Mouse (Mus musculus) erythroblast, adult 5-6 weeks (primary cell): ENCODE measurements at regions not wholly inside any gene's neighbourhood (a gene's known extent, or its start where the extent isn't known, plus 50 kb on each side); places are given as distances from the start of the nearest gene placed in this dataset.

Experiments used
- ATAC-seq: replicated peaks from 2 replicates; pipeline ENCODE4 v1.8.0; 2016; ENCODE audit warnings: moderate number of reproducible peaks, mild to moderate bottlenecking, moderate TSS enrichment, inconsistent platforms; ENCODE audit not compliant: poor library complexity, low FRiP score, severe bottlenecking

- ATAC-seq = no peak
These were observed 108.1 kb upstream of the Arg1 start for GRCm38 (mm10) chr10:25035363-25035762.

DNA sequence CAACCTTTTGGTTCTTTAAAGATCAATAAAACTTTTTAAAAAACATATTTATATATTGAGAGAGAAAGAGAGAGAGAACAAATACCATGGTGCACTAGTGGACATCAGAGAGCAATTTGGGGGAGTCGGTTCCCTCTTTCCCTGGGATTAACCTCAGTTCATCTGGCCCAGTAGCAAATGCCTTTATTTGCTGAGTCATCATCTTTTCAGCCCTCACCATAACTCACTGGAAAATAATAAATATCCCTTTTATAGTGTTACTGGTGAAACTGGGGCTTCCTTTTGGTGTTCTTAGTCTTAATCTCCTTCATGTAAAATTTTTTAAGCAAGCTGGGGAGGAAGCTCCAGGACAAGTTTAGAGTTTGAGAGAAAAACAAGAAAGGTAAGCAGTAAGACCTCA is 105.3 kb upstream of the Arg1 start:
- ATAC-seq = no peak

GRCm38 (mm10) chr10:25029387-25029915 is 102.2 kb upstream of the Arg1 start:
- no peak for ATAC-seq

DNA sequence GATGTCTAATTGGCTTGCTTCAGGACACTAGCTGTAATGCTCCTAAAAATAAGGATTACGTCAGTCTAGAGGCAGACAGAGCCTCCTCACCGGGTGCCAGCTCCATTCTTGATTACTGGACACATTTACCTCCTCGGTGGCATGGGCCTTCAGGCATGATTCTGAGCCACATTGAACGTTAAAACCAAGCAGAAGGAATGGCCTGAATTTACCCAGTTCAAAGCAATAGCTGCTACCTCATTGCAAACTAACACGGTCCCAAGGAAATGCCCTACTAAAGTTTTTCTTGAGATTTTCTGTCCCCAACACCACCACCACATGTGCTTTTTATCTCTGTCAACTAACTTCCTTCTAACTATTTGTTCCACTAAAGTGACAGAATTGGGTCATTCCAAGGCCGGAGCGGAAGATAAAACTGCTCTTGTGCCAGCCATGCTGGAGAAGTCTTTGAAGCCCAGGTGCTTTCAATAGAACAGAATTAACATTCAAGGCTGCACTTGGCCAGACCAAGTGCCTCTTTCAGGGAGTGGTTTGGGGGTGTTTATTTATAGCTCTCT is 96.4 kb upstream of the Arg1 start:
- ATAC-seq = no peak

DNA sequence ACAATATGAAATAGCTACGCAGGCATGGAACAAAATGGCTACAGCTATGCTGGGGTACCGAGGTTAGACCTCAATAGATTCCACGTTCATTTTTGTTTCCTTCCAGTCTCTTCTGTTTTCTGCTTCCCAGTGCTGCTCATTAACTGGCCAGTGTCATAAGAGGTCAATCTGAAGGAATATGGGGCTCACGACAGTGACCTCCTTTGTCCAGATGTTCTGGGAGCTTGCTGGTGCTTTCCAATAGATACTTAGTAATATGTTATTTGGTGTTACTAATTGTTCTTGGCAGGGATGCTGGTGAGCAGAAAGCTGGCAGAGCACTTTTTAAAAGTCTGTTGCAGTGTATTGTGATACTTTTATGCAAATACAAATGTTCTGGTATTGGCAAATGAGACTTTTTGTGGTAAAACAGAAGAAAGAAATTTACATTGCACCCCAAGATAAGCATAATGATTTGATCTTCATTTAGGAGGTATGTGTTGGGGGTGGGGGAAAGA is 95.8 kb upstream of the Arg1 start:
- no peak for ATAC-seq

DNA sequence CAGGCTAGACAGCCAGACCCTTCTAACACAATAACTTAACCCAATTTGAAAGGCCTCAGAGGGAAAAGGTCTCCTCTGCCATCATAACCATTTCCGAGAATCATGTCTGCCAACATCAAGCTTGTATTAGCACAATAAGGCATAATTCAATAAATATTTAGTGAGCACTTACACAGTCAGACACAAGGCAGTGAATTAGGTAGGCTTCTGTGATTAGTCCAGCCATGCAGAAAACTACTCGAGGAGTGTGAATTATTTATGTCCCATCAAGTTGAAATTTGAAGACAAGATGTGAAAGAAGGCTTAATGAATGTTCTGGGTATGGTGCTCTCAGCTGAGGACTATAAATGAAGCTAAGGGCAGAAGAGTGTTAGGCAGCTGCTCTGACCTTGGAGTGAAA is 91.7 kb upstream of the Arg1 start:
- ATAC-seq = no peak

DNA sequence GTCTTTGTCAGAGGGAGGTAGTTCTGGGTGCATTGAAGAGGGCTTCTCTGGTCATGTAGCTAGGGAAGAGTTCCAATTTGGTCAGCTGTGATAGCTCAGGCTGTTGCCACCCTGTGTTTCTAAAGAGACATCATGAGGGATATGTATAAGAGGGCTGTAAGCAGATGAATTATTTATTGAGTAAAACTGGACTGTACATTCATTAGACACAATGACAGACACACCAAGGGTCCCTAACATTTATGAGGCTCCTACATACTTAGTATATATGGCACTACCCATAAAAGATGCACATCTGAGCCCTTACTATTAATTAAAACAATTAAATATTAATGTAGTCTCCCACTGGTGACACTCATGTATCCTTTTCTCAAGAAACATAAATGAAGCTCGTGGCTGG is 90.6 kb upstream of the Arg1 start:
- no peak for ATAC-seq

DNA sequence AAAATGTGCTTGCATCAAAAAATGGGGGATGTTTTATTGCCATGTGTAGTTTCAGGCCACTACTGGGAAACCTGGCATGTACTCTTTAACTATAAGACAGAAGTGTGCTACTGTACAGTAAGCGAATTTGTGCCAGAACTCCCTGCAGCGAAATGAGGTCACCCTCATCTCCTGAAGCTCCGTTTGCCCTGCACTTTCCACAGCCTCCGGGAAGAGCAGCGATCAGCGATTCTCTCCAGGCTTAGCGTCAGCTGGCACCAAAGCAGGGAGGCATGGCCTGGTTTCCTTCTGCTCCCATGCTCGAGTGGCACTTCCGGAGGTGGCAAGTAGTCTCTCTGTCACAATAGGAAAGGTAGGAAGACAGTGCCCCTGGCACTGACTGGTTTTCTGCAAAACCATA is 88.8 kb upstream of the Arg1 start:
- no peak for ATAC-seq

GRCm38 (mm10) chr10:25012129-25012528 is 84.8 kb upstream of the Arg1 start:
- ATAC-seq = no peak

DNA sequence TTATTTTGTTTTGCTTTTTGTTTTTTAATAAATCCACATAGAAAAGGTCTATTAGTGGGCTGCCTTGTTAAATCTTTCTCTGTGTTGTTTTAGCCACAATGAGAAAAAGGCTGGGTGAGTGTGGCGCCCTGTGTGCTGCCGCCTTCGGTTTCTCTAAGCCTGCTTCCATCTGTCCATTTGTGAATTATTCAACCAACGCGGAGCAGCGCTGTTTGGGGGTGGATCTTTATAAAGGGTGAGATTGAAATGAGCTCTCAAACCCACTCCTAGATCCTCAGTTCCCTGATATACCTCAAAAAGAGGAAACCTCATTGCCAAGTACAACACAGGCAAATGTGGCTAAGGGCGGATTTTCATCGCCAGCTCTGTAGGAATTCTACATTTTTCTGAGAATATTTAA is 74.0 kb upstream of the Arg1 start:
- no peak for ATAC-seq

- ATAC-seq = no peak
These were observed 73.2 kb upstream of the Arg1 start for GRCm38 (mm10) chr10:25000231-25001222.

- no peak for ATAC-seq
These were observed 72.5 kb upstream of the Arg1 start for GRCm38 (mm10) chr10:24999807-25000206.

DNA sequence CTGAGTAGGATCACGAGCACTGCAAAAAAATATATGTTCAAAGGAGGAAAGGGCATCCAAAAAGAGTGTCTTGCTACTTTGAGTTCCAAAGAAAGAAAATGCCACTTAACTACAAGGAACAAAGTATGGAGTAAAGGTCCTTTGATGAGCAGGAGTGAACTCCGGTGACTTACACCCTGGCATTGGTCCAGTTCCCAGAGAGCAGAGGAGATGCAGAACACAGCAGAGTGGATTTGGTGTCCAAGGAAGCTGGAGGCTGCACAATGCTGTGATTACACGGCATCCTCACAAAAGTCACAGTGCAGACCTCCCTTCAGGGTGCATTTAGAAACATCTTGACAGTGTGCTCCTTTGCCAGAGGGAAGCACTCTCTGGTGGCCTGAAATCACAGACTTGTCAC is 70.4 kb upstream of the Arg1 start:
- no peak for ATAC-seq

- ATAC-seq = no peak
These were observed 68.5 kb upstream of the Arg1 start for GRCm38 (mm10) chr10:24995751-24996150.

GRCm38 (mm10) chr10:24989965-24990653 is 62.8 kb upstream of the Arg1 start:
- no peak for ATAC-seq

DNA sequence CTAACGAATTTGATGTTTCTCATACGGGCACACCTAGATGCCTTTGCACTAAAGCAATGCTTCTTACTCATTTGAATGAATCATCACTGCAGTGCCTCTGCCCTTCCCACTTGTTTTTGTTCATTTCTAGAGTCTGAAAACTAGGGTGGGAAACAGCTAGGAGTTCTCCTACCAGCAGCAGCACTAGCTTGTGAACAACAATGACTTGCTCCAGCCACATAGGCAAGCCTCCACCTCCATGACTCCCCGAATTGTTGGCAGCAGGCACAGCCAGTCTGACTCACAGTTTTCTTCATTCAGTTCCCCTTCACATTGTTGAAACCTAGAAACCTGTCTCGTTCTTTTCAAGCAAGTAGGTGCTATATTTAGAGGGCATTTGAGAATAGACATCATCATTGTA is 57.5 kb upstream of the Arg1 start:
- ATAC-seq = no peak

DNA sequence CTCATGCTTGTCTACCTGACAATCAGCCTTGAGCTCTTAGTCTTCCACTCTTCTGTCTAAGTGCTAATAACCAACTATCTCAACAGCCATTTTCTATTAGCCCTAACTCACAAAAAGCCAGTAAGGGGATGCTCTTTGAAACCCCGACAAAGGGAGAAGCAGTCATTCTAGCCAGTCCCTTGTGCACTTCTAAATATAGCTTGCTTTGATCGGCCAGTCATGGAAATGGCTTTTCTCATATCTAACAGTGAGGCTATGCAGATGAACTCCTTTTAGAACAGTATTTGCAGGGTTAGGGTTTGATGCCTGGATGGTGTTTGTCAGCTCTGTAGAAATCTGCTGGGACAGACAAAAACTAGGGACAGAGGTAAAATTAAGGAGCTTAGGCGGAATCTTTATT is 54.5 kb upstream of the Arg1 start:
- ATAC-seq = no peak
